Mouse (Mus musculus): Measurements from ENCODE around the gene Xpo6. TPM values are rescaled to one million over a fixed set of nuclear protein-coding genes. Genes with fewer than 3 reads are reported as not detected.

Gene Xpo6
- polyA plus RNA-seq, 1 experiment from 2014 or later = 67.5 TPM

DNA sequence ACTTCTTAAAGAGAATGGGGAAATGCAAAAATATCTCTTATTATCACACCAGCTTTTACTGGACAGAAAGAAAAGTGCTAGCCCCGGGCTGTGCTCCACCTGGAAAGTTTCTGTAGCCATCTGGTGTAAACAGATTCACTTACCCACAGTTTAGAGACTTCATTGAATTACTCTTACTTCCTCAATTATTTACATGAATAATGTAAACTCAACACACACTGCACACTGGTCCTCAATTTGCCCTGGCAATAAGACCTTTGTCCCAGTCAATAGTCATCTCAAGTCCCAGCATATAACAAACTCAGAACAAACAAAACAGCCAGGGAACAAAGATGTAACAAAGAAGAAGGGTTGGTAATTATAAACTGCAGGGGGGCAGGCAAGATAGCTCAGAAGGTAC lies 44.6 kb downstream of the Xpo6 start:
- TF ChIP-seq CTCF (IDR thresholded peaks at IDR 0.05; ENCODE audit: low read depth) = no peak
- Histone ChIP-seq H3K4me1 (ENCODE audit: insufficient read depth) (no peaks in the 10 kb centered on the region), H3K4me2 (no peak overlapping the region), H3K9me3 (ENCODE audit: low read depth, low read length) (no peaks in the 10 kb centered on the region), H3K27ac (ENCODE audit: low read depth) (no peak overlapping the region), H3K27me3 (ENCODE audit: insufficient read depth, low read length) (no peaks in the 10 kb centered on the region), H3K36me3 (ENCODE audit: insufficient read depth) (peaks cover 76% of the 10 kb centered on the region), H3K9ac (no peak overlapping the region), H3K4me3 (ENCODE audit: low read depth, low read length) (no peak overlapping the region)
- DNase-seq (no peak), ATAC-seq (ENCODE audit: insufficient read depth) (no peak)
- WGBS = 81% methylated on average over 1 of the region's 1 CpGs

DNA sequence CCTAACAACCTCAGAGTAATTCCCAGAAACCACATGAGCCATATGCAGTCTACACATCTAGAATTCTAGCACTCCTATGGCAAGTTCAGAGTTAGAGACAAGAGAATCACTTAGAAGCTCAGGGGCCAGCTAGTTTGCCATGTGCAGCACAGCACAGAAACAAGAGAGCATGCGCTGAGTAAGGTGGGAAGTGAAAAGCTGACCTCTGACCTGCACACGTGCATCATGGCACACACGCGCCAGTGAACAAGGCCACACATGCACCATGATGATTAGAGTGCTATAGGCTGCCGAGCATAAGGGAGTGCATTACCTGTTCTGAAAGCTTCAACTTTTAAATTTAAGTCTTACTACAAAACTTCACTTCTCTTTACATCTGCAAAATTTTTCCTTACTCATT lies 45.6 kb downstream of the Xpo6 start:
- no peak overlapping the region for H3K4me2 ChIP-seq
- no peaks in the 10 kb centered on the region for H3K27me3 ChIP-seq (ENCODE audit: insufficient read depth, low read length)
- H3K9me3 ChIP-seq (ENCODE audit: low read depth, low read length) = no peaks in the 10 kb centered on the region
- H3K36me3 ChIP-seq (ENCODE audit: insufficient read depth) = peaks cover 73% of the 10 kb centered on the region
- H3K4me3 ChIP-seq (ENCODE audit: low read depth, low read length) = no peak overlapping the region
- no peak for DNase-seq
- H3K4me1 ChIP-seq (ENCODE audit: insufficient read depth) = no peaks in the 10 kb centered on the region
- no peak for ATAC-seq (ENCODE audit: insufficient read depth)
- H3K9ac ChIP-seq = no peak overlapping the region
- H3K27ac ChIP-seq (ENCODE audit: low read depth) = no peak overlapping the region
- no peak for TF ChIP-seq CTCF (IDR thresholded peaks at IDR 0.05; ENCODE audit: low read depth)
- 85% methylated on average over 5 of the region's 5 CpGs for WGBS

DNA sequence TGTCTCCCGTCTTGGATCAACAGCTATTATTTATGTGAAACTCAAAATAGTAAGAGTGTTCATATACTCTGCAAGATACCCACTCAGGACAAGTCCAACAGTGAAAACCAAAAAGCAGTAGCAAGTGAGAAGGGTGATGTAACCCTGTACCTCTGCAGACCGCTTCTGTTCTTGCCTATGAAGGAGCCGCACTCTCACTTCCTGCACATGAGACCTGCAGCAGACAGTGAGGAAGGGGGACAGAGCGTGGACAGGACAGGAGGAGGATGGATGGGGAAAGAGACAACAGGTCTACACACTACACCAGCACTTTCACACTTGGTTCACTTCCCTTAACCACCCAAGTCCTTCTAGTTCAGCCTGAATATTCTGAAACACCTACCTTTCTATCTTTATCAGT lies 48.0 kb downstream of the Xpo6 start:
- H3K4me1 ChIP-seq (ENCODE audit: insufficient read depth) = no peaks in the 10 kb centered on the region
- H3K9me3 ChIP-seq (ENCODE audit: low read depth, low read length) = no peaks in the 10 kb centered on the region
- ATAC-seq (ENCODE audit: insufficient read depth) = no peak
- H3K9ac ChIP-seq = no peak overlapping the region
- TF ChIP-seq CTCF (IDR thresholded peaks at IDR 0.05; ENCODE audit: low read depth) = no peak
- H3K27ac ChIP-seq (ENCODE audit: low read depth) = no peak overlapping the region
- peaks cover 75% of the 10 kb centered on the region for H3K36me3 ChIP-seq (ENCODE audit: insufficient read depth)
- H3K27me3 ChIP-seq (ENCODE audit: insufficient read depth, low read length) = no peaks in the 10 kb centered on the region
- H3K4me3 ChIP-seq (ENCODE audit: low read depth, low read length) = no peak overlapping the region
- DNase-seq = no peak
- 88% methylated on average over 4 of the region's 4 CpGs for WGBS
- no peak overlapping the region for H3K4me2 ChIP-seq

DNA sequence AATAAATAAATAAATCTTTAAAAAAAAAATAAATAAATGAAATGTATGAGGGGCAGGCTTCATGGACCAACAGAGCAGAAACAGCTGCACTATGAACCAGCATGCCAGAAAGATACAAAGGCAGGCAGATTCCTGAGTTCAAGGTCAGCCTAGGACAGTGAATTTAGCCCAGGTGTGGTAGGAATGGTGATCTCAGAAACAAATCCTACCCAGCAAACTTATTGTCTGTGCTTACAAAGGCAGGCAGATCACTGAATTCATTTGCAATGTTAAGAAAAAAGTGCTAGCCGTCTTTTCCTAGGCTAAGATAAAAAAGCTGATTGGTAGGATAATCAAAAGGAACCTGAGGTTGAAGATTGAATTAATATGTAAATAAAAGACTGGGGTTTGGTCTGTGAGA lies 54.1 kb downstream of the Xpo6 start:
- 66% methylated on average over 1 of the region's 1 CpGs for WGBS
- H3K4me2 ChIP-seq = no peak overlapping the region
- ATAC-seq (ENCODE audit: insufficient read depth) (no peak), DNase-seq (no peak)
- H3K27me3 ChIP-seq (ENCODE audit: insufficient read depth, low read length) = no peaks in the 10 kb centered on the region
- H3K9me3 ChIP-seq (ENCODE audit: low read depth, low read length) = no peaks in the 10 kb centered on the region
- no peaks in the 10 kb centered on the region for H3K4me1 ChIP-seq (ENCODE audit: insufficient read depth)
- peaks cover 77% of the 10 kb centered on the region for H3K36me3 ChIP-seq (ENCODE audit: insufficient read depth)
- H3K27ac ChIP-seq (ENCODE audit: low read depth) = no peak overlapping the region
- no peak overlapping the region for H3K9ac ChIP-seq
- no peak for TF ChIP-seq CTCF (IDR thresholded peaks at IDR 0.05; ENCODE audit: low read depth)
- H3K4me3 ChIP-seq (ENCODE audit: low read depth, low read length) = no peak overlapping the region

DNA sequence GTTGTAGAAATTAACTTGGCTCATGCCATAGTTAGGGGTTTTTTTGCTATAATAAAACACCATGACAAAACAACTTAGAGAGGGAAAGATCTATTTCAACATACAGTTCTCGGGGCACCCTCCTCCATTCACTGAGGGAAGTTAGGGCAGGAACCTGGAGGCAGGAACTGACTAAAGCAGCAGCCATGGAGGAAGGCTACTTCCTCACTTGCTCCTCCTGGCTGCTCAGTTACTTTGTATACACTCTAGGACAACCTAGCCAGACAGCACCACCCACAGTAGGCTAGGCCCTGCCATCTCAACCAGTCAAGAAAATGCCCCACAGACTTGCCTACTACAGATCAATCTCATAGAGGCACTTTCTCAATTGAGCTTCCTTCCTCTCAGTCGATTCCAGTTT lies 55.9 kb downstream of the Xpo6 start:
- H3K4me3 ChIP-seq (ENCODE audit: low read depth, low read length) = no peak overlapping the region
- H3K4me2 ChIP-seq = no peak overlapping the region
- H3K27me3 ChIP-seq (ENCODE audit: insufficient read depth, low read length) = no peaks in the 10 kb centered on the region
- TF ChIP-seq CTCF (IDR thresholded peaks at IDR 0.05; ENCODE audit: low read depth) = no peak
- no peak overlapping the region for H3K27ac ChIP-seq (ENCODE audit: low read depth)
- ATAC-seq (ENCODE audit: insufficient read depth) (no peak), DNase-seq (no peak)
- no peak overlapping the region for H3K9ac ChIP-seq
- WGBS = 79% methylated on average over 2 of the region's 2 CpGs
- H3K9me3 ChIP-seq (ENCODE audit: low read depth, low read length) = no peaks in the 10 kb centered on the region
- no peaks in the 10 kb centered on the region for H3K4me1 ChIP-seq (ENCODE audit: insufficient read depth)
- peaks cover 77% of the 10 kb centered on the region for H3K36me3 ChIP-seq (ENCODE audit: insufficient read depth)

DNA sequence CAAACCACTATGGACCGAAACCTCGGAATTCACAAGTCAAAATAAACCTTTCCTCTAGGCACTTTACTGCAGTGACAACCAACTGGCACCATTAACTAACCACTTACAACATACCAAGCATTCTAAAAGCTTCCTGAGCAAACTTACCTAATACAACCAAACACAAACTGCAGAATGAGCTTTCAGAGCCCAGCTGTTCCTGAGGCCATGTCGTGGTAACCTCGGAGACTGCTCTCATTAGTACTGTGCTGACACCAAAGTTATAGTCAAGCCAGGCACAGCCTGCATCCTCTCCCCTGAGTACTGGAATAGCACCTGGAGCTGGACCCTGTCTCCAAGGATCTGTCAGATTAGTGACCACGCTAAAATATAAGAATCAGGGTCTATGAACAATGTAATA lies 62.5 kb downstream of the Xpo6 start:
- Histone ChIP-seq H3K9me3 (ENCODE audit: low read depth, low read length) (no peaks in the 10 kb centered on the region), H3K9ac (no peak overlapping the region), H3K27ac (ENCODE audit: low read depth) (no peak overlapping the region), H3K4me2 (no peak overlapping the region), H3K27me3 (ENCODE audit: insufficient read depth, low read length) (no peaks in the 10 kb centered on the region), H3K4me1 (ENCODE audit: insufficient read depth) (no peaks in the 10 kb centered on the region), H3K36me3 (ENCODE audit: insufficient read depth) (peaks cover 68% of the 10 kb centered on the region), H3K4me3 (ENCODE audit: low read depth, low read length) (no peak overlapping the region)
- no peak for TF ChIP-seq CTCF (IDR thresholded peaks at IDR 0.05; ENCODE audit: low read depth)
- WGBS = 84% methylated on average over 5 of the region's 5 CpGs
- no peak for DNase-seq
- no peak for ATAC-seq (ENCODE audit: insufficient read depth)

DNA sequence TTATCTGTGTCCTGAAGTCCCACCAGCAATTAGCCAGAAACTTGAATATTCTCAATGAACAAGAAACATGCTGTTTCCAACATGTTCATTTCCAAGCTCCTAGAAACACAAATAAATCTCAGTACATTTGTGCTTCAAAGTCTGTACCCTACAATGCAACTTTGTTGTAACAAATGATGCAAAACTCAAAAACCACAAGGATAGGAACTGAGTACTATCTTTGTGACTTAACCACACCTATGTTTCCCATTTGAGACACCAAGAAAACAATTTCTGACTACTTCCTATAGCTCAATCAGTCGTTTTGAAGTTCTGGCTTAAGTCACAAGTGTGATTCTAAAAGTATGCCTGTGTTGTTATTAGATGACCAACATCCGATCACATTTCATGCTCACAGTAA lies 64.9 kb downstream of the Xpo6 start:
- ATAC-seq (ENCODE audit: insufficient read depth) = no peak

More for the DNA sequence above, 64.9 kb downstream of the Xpo6 start:
- H3K4me1 ChIP-seq (ENCODE audit: insufficient read depth) = no peaks in the 10 kb centered on the region
- DNase-seq = no peak
- H3K4me2 ChIP-seq = no peak overlapping the region
- H3K9ac ChIP-seq = no peak overlapping the region
- TF ChIP-seq CTCF (IDR thresholded peaks at IDR 0.05; ENCODE audit: low read depth) = no peak
- H3K27ac ChIP-seq (ENCODE audit: low read depth) = no peak overlapping the region
- H3K36me3 ChIP-seq (ENCODE audit: insufficient read depth) = peaks cover 65% of the 10 kb centered on the region
- no peaks in the 10 kb centered on the region for H3K9me3 ChIP-seq (ENCODE audit: low read depth, low read length)
- 74% methylated on average over 2 of the region's 2 CpGs for WGBS
- H3K27me3 ChIP-seq (ENCODE audit: insufficient read depth, low read length) = no peaks in the 10 kb centered on the region
- no peak overlapping the region for H3K4me3 ChIP-seq (ENCODE audit: low read depth, low read length)

Measured in lung, embryonic 14.5 days (tissue).